Mouse (Mus musculus) MEL-GATA-1-ER (cell line): ENCODE data around the gene Alk.

Source experiments
- DNase-seq: peaks from one replicate; pipeline ENCODE4 v3.0.0-alpha.2; 2012; ENCODE audit warnings: low read depth; ENCODE audit errors: extremely low read depth

Gene Alk

GRCm38 (mm10) chr17:71881369-71881768 is 723.1 kb downstream of the Alk start:
- no peak for DNase-seq

DNA sequence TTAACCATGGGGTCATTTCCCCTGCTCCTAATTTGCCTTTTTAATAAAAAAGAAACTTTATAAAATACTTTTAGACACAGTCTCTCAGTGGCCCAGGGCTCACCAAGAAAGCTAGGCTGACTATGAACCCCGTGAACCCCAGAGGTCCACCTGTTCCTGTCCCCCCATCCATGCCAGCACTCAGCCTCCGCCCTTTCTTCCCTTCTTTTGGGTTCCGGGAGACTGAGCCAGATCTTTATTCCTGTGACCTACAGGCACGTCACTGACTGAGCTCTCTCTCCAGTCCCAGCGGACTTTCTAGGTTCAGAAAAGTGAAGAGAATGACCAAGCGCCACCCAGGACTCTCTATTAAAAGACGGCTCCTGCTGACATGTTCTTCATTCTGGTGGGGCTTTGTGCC is 728.9 kb downstream of the Alk start:
- DNase-seq, result no peak

GRCm38 (mm10) chr17:71874795-71875194 is 729.6 kb downstream of the Alk start:
- DNase-seq, result no peak

DNA sequence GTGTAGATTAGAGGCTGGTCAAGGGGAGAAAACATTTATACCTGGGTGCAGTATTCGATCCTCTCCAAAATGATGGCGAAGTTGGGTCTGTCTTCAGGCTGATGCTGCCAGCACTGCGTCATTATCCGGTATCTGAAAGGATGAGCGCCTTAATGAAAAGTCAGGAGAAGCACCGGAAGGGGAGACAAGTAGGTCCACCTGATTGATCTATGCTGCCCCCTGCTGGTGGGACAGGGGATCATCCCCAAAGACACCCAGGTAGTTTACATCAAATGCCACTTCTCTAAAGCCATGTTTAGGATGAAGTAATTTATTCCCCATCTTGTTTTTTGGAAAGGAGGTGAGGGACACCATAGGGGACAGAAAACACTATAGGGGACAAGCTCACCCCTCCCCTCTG is 730.4 kb downstream of the Alk start:
- no peak for DNase-seq

DNA sequence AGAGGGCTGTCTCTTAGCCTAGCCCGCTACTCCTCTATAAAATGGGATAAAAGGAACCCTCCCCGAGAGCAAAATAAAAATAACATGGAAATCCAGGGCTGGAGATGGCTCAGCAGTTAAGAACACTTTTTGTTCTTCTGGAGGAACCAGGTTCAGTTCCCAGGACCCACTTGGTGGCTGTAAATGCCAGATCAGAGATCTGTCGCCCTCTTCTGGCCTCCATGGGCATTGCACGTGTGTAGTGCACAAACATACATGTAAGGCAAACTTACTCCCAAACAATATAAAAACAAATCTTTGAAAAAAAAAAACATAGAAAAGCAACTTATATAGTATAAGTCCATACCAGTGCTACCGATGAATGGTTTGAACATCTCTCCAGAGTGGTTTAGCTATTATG is 731.5 kb downstream of the Alk start:
- DNase-seq, result no peak

- no peak for DNase-seq
These were observed 732.4 kb downstream of the Alk start for GRCm38 (mm10) chr17:71871981-71872380.

GRCm38 (mm10) chr17:71870641-71871040 is 733.8 kb downstream of the Alk start:
- DNase-seq, result no peak

DNA sequence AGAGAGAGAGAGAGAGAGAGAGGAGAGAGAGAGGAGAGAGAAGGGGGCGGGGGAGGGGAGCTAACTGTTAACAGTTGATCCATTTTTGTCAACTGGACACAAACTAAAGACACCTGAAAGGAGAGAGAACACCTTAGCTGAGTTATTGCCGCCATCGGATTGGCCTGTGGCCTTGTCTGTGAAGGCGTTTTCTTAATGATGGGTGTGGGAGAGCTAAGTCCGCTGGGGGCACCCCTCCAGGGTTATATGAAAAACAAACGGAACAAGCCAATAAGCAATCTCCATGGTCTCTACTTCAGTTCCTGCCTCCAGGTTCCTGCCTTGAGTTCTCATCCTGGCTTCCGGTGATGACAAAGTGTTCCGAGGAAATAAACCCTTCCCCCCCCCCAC is 734.2 kb downstream of the Alk start:
- no peak for DNase-seq

- no peak for DNase-seq
These were observed 734.8 kb downstream of the Alk start for GRCm38 (mm10) chr17:71869372-71870231.

DNA sequence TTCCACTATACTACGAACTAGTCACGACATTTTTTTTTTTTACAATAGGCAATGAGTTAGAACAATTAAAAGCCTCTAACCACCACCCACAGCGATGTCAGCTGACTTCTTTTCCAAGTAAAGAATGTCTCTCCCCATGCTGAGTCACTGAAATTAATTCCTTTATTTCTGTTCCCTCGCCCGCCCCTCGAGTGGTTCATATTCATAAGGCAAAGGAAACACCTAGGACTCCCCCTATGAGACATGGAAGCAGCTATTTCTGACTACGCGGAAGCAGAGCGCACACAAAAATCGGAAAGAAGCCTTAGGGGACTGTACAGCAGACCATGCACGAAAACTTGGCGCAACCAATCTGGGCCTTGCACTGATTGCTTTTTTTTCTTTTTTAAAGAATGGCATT is 735.6 kb downstream of the Alk start:
- no peak for DNase-seq

DNA sequence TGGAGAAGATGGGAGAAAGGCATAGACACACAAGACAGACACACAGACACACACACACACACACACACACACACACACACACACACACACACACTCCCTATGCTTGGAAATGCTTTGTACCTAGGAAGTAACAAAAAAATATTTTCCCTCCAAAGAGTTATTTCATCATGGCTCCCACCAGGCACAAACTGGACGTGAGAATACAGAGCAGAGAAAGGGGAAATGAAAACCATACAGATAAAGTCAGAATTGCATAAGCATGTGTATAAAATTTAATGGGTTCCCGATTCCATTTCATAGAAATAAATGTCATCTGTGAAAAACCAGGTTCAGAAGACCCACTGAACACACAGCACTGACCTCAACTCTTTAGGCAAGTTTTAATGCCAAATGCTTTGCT is 736.5 kb downstream of the Alk start:
- no peak for DNase-seq

DNA sequence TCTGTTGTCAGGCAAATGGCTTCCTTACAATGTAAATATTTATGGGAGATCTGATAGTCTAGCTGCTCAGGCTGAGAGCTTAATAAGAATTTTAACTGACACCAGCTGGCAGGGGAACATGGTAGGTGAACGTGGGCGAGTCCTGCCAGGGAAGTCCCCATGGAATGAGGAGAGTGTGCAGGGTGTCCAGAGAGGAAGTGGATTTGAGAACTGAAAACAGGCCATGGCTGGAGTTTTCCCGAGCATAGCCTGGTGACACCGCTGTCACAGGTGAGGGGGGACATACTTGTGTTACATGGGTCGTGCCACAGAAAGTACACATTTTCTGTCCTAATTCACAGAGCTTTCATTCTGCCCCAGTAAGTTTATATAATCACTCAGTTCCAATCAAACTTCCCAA is 739.0 kb downstream of the Alk start:
- no peak for DNase-seq

- DNase-seq, result no peak
These were observed 740.4 kb downstream of the Alk start for GRCm38 (mm10) chr17:71864039-71864438.

GRCm38 (mm10) chr17:71862895-71863294 is 741.5 kb downstream of the Alk start:
- DNase-seq, result no peak

GRCm38 (mm10) chr17:71862184-71862583 is 742.2 kb downstream of the Alk start:
- no peak for DNase-seq

DNA sequence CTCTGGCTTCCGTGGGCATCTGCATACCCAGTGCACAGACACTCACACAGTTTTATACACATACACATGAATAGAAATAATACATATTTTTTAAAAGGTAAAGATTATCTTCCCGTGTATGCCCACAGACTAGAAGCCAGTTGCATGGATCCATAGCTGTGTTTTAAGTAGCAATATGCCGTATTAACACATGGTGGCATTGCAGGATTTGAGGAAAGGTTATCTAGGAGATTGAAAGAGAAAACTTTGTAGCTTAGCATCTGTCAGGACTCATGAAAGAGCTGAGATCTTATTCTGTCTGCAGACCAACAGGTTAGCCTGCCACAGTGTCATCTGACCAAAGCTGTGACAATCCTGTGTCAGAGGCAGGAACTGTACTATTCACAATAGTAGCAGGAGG is 772.5 kb downstream of the Alk start:
- no peak for DNase-seq

- DNase-seq, result no peak
These were observed 775.6 kb downstream of the Alk start for GRCm38 (mm10) chr17:71828647-71829414.

DNA sequence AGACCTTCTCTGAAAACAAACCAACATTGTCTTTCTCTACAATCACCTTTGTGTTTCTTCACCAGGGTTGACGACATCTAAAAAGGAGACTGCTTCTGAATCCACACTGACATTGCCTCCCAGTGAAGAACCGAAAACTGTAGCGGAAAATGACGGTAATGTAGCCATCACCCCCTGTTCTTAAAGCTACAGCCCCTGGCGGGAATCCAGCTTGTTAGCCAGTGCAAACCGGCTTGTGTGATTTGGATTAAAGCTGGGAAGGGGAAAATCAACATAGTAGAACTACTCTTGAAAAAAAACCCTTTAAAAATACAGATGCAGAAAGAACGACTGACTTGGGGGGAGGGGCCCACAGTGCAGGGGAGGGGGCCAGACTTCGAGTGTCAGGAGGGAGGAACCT is 776.8 kb downstream of the Alk start:
- no peak for DNase-seq

GRCm38 (mm10) chr17:71826603-71827002 is 777.8 kb downstream of the Alk start:
- no peak for DNase-seq

DNA sequence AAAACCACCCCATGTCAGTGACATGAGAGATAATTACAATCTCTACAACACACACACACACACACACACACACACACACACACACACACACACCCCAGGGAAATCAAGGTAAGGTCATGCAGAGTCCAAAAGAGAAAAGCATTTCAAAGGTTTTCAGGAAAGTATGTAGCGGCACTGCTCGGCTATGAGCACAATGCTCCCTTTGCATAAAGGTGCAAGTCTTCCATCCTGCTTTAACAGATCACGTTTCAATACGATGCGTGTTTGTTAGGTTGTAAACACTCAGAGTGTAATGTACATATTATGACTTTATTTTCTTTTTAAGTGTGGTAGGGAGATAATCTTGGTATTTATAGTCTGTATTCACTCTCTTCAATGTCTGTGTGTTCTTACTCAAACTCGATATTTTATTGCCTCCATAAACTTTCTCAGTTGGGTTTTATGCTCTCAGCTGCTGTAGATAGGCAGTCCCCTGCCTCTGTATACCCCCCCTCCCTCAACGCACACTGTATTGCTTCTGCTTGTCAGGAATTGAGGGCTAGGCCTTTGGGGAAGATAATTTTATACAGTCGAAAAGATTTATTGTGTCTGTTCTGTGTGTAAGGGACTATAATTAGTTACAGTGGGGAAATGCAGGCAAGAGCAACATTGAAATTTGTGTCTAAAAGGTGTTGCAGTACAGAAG is 780.7 kb downstream of the Alk start:
- DNase-seq, result no peak
